Mouse (Mus musculus) liver, embryonic 14.5 days (tissue): ENCODE measurements around the gene Zic4. TPM values are rescaled to one million over a fixed set of nuclear protein-coding genes. Genes with fewer than 3 reads are reported as not detected.

Source experiments
- ATAC-seq: fragments of 200-750 bp; cut with Nextera tagmentation; 2 replicates; pipeline ENCODE4 v1.8.0; 2017; ENCODE audit warnings: moderate number of reproducible peaks, mild to moderate bottlenecking, moderate library complexity; ENCODE audit not compliant: insufficient read depth
- DNase-seq, 3 experiments: peaks; one replicate each; pipeline ENCODE4 v3.0.0-alpha.2; 2012 to 2013; ENCODE audit warnings: low read depth in 3 of 3, low spot score in 3 of 3
- H3K27ac ChIP-seq: fragments of 300-500 bp; sonication (generic); 2 replicates; pipeline ENCODE4 v1.5.1; 2014; ENCODE audit warnings: moderate library complexity, mild to moderate bottlenecking, control low read depth, inconsistent platforms
- H3K27me3 ChIP-seq: fragments of 300-500 bp; sonication (generic); 2 replicates; pipeline ENCODE4 v1.6.1; 2014; ENCODE audit warnings: mild to moderate bottlenecking, low read length, moderate library complexity; ENCODE audit not compliant: control insufficient read depth, insufficient read depth
- H3K36me3 ChIP-seq: fragments of 300-500 bp; sonication (generic); replicated peaks from 2 replicates; pipeline ENCODE4 v1.6.1; 2014; ENCODE audit warnings: low read depth; ENCODE audit not compliant: control insufficient read depth, insufficient read depth
- H3K4me1 ChIP-seq, 2 experiments: fragments of 200-500 bp in 1 of 2; fragments of 300-500 bp in 1 of 2; sonication (generic) in 1 of 2; replicated peaks; 2 replicates each; pipeline ENCODE4 v1.6.1; 2012 to 2014; ENCODE audit warnings: antibody characterized with exemption in 1 of 2, inconsistent platforms in 1 of 2, low read length in 1 of 2; ENCODE audit not compliant: control insufficient read depth in 2 of 2, insufficient read depth in 2 of 2
- H3K4me2 ChIP-seq: fragments of 300-500 bp; sonication (generic); 2 replicates; pipeline ENCODE4 v1.6.1; 2014; ENCODE audit warnings: low read depth, mild to moderate bottlenecking, control low read depth, moderate library complexity
- H3K4me3 ChIP-seq, 2 experiments: fragments of 200-500 bp in 1 of 2; fragments of 300-500 bp in 1 of 2; sonication (generic) in 1 of 2; 2 replicates each; pipeline ENCODE4 v1.5.1; 2012 to 2014; ENCODE audit warnings: low read depth in 2 of 2, low read length in 2 of 2, mild to moderate bottlenecking in 2 of 2, control low read depth in 1 of 2, inconsistent platforms in 1 of 2, moderate library complexity in 1 of 2; ENCODE audit not compliant: insufficient read depth in 1 of 2
- H3K9ac ChIP-seq: fragments of 300-500 bp; sonication (generic); replicated peaks from 2 replicates; pipeline ENCODE4 v1.6.1; 2014; ENCODE audit warnings: mild to moderate bottlenecking, control low read depth, moderate library complexity
- H3K9me3 ChIP-seq: fragments of 300-500 bp; sonication (generic); 2 replicates; pipeline ENCODE4 v1.6.1; 2016; ENCODE audit warnings: low read length, mixed read lengths; ENCODE audit not compliant: control insufficient read depth
- CTCF ChIP-seq: IDR thresholded peaks from 2 replicates; pipeline ENCODE4 v1.5.1; 2016; ENCODE audit warnings: antibody characterized with exemption, low read depth, control low read depth
- EP300 ChIP-seq: IDR thresholded peaks from 2 replicates; pipeline ENCODE4 v1.6.1; 2016; ENCODE audit warnings: antibody characterized with exemption, low read depth
- WGBS: fragments of 180-500 bp; shearing (Covaris S2); extraction: QIAGEN DNeasy Blood & Tissue Kit; methylation state at CpG from one replicate; pipeline ENCODE4 v1.1.7; 2014; ENCODE audit not compliant: insufficient replicate concordance; 5-methylcytosine and 5-hydroxymethylcytosine counted together
- polyA plus RNA-seq, 2 experiments: library from polyadenylated mRNA; depleted of rRNA in 1 of 2; stranded (reverse) in 1 of 2; unstranded in 1 of 2; fragments of >200 nt; fragmentation: Nextera tagmentation in 1 of 2; extraction: Ambion mirVana in 1 of 2; gene quantifications; 2 replicates each; pipeline versions ENCODE4 v1.2.1 to v1.2.3; 2012 to 2014

The Zic4 gene
- polyA plus RNA-seq, 2 experiments, result 0.01 TPM; not detected in 1

DNA sequence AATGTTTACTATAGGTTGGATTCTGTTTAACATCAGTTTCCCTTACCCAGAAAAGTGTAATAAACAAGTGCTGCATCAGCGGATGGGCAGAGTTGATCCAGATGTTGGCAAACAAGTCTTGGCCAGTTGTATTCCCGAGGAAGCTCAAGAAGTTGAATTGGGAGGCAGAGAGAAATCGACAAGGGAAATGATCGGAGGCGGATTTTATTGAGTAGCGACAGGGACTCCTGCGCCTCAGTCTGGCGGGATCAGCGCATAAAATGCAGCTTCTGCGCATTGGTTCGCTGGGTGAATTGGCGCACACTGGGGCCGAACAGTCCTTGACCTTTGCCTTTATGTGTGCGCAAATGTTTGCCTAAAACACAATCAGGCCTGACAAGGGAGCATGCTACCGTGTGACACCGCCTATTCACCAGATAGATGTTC, 43.6 kb downstream of the Zic4 start:
- no peak overlapping the region for H3K4me2 ChIP-seq
- H3K4me3 ChIP-seq, result no peak overlapping the region
- no peak for DNase-seq
- no peak overlapping the region for H3K27ac ChIP-seq
- H3K9me3 ChIP-seq, result no peaks in the 10 kb centered on the region
- under 1% methylated on average over 16 of the region's 16 CpGs for WGBS
- no peak overlapping the region for H3K9ac ChIP-seq
- peaks cover 74% of the 10 kb centered on the region for H3K27me3 ChIP-seq
- no peak for ATAC-seq
- H3K4me1 ChIP-seq, result no peaks in the 10 kb centered on the region
- TF ChIP-seq CTCF (no peak), EP300 (no peak)
- H3K36me3 ChIP-seq, result no peaks in the 10 kb centered on the region

DNA sequence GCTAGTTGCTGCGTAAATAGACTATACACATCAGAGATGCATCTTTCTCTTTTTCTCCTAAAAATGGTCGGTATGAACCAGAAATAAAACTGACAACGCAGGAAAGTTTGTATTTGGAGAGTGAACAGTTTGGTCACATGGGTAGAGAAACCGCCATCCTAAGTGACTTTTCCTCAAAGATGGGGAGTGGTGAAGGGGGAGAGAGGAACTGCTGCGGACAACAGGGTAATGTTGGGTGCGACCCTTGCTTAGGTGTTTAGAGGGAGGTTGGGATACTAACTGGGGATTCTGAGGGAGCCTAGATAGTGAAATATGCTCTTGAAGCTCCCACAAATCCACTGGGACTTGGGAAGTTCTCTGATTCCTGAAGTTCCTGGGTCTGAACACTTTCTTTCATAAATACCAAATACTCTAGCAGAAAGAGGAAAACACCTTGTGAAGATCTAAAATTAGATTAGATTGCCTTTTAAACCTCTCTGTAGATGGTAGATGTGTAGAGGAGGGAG, 44.1 kb downstream of the Zic4 start:
- H3K27me3 ChIP-seq, result peaks cover 69% of the 10 kb centered on the region
- H3K4me2 ChIP-seq, result no peak overlapping the region
- WGBS, result 2% methylated on average over 6 of the region's 6 CpGs
- no peak overlapping the region for H3K9ac ChIP-seq
- ATAC-seq, result no peak
- no peak for DNase-seq
- no peak overlapping the region for H3K27ac ChIP-seq
- no peak overlapping the region for H3K4me3 ChIP-seq
- no peak for TF ChIP-seq CTCF
- TF ChIP-seq EP300, result no peak
- H3K36me3 ChIP-seq, result no peaks in the 10 kb centered on the region
- H3K4me1 ChIP-seq, result no peaks in the 10 kb centered on the region
- H3K9me3 ChIP-seq, result no peaks in the 10 kb centered on the region

DNA sequence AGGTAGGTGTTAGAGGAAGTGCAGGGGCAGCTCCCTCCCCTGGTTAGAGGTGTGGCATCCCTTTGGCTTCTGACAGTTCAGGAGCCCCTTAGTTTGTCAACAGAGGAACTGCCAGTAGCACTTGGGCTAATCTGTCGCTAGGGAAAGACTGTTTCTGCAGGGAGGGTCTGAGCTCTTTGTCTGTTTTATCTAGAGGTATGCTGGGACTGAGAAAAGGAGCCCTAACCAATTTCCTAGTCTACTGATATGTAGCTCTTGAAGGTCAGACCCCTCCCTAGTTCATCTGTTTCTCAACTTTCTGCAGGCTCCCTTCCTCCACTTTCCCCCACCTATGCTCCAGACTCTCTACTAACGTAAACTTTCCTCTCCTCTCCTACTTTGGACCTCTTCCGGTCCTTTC, 47.6 kb downstream of the Zic4 start:
- Histone ChIP-seq H3K36me3 (no peaks in the 10 kb centered on the region), H3K27ac (no peak overlapping the region), H3K4me1 (no peaks in the 10 kb centered on the region), H3K9ac (no peak overlapping the region), H3K4me3 (no peak overlapping the region), H3K27me3 (peaks cover 34% of the 10 kb centered on the region), H3K9me3 (no peaks in the 10 kb centered on the region), H3K4me2 (no peak overlapping the region)
- 2% methylated on average over 3 of the region's 3 CpGs for WGBS
- TF ChIP-seq EP300 (no peak), CTCF (no peak)
- no peak for ATAC-seq
- DNase-seq, result no peak

DNA sequence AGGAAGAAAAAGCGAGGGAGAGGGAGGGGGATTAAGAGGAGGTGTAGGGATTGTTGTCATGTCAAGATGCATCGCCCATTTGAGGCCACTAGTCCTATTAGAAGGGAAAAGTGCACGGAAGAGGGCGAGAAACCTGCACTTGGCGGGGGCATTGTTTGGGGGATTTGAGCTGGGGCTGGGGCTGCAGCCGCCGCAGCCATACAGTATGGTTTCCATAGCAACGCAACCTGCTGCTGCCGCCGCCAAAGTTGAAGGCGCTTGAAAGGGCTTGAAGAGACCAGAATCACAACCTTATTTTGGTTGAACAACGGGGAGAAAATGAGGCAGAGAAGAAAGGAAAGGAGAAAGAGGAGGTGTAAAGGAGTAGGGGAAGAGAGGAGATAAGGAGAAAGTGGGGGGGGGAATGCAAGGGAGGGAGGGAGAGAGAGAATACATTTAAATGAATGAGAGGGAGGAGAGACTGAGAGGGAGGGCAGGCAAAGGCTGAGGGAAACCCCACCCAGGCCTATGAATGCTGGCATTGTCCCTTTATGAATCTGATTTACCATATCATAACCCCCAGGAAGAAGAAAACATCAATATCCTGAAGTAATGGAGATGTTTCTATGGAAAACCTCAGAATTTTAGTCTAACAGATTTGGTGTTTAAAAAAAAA, 51.9 kb downstream of the Zic4 start:
- ATAC-seq, result no peak
- no peak for DNase-seq
- H3K36me3 ChIP-seq, result no peaks in the 10 kb centered on the region
- H3K9ac ChIP-seq, result no peak overlapping the region
- H3K4me3 ChIP-seq, result no peak overlapping the region
- H3K4me1 ChIP-seq, result no peaks in the 10 kb centered on the region
- H3K27ac ChIP-seq, result no peak overlapping the region
- H3K9me3 ChIP-seq, result no peaks in the 10 kb centered on the region
- TF ChIP-seq EP300, result no peak
- WGBS, result 2% methylated on average over 12 of the region's 12 CpGs
- no peak overlapping the region for H3K4me2 ChIP-seq
- H3K27me3 ChIP-seq, result peaks cover 6% of the 10 kb centered on the region

DNA sequence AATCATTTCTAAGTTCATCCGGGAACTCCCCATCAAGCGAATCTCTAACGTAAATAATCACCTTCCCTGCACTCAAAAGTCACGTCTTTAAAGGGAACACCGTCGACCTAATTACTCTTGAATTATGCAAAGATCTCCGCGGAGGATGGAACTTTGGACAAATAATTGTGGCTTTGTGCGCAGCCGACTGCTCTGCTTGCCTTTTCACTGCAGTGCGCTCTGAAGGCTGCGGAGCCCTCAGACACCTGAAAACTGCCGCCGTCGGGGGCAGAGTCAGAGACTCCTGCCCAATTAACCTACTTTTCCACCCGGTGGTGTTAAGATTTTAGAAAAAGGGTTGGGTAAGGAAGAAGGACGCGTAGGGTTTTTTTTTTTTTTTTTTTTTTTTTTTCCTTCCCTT, 58.2 kb downstream of the Zic4 start:
- Histone ChIP-seq H3K36me3 (no peaks in the 10 kb centered on the region), H3K4me1 (no peaks in the 10 kb centered on the region), H3K4me2 (no peak overlapping the region), H3K27ac (no peak overlapping the region), H3K27me3 (peaks cover 8% of the 10 kb centered on the region), H3K9ac (no peak overlapping the region), H3K9me3 (no peaks in the 10 kb centered on the region), H3K4me3 (no peak overlapping the region)
- DNase-seq (no peak), ATAC-seq (no peak)
- 4% methylated on average over 18 of the region's 18 CpGs for WGBS
- no peak for TF ChIP-seq EP300
- no peak for TF ChIP-seq CTCF

Other genes with a start within 250 kb of the Zic4 start
- 0.07 and 0.28 TPM in 2 replicates for gene Zic1, start 3.4 kb downstream of the Zic4 start, polyA plus RNA-seq (2012; rRNA removed)
- not detected in 2 replicates for gene Zic1, start 3.4 kb downstream of the Zic4 start, polyA plus RNA-seq (2014; fragmentation: Nextera tagmentation; extraction: Ambion mirVana)